Mouse (Mus musculus) heart, embryonic 16.5 days (tissue): ENCODE data around the gene Pik3c2g. TPM values are rescaled to one million over a fixed set of nuclear protein-coding genes. Genes with fewer than 3 reads are reported as not detected.

ENCODE experiments used
- ATAC-seq: fragments of 200-750 bp; cut with Nextera tagmentation; replicated peaks from 2 replicates; pipeline ENCODE4 v1.8.0; 2017; ENCODE audit warnings: moderate number of reproducible peaks; ENCODE audit not compliant: insufficient read depth, low FRiP score; ENCODE audit errors: extremely low read depth
- H3K27ac ChIP-seq: fragments of 300-500 bp; sonication (generic); 2 replicates; pipeline ENCODE4 v1.5.1; 2014; ENCODE audit warnings: mild to moderate bottlenecking, low read length, control low read depth, moderate library complexity
- H3K27me3 ChIP-seq: fragments of 300-500 bp; sonication (generic); 2 replicates; pipeline ENCODE4 v1.6.1; 2014; ENCODE audit warnings: low read length, mixed read lengths; ENCODE audit not compliant: control insufficient read depth, insufficient read depth
- H3K36me3 ChIP-seq: fragments of 300-500 bp; sonication (generic); 2 replicates; pipeline ENCODE4 v1.6.1; 2014; ENCODE audit not compliant: control insufficient read depth, insufficient read depth
- H3K4me1 ChIP-seq: fragments of 300-500 bp; sonication (generic); 2 replicates; pipeline ENCODE4 v1.6.1; 2014; ENCODE audit warnings: low read length, mixed read lengths; ENCODE audit not compliant: control insufficient read depth, insufficient read depth
- H3K4me2 ChIP-seq: fragments of 300-500 bp; sonication (generic); 2 replicates; pipeline ENCODE4 v1.6.1; 2014; ENCODE audit warnings: low read depth, mild to moderate bottlenecking, control low read depth, low read length
- H3K4me3 ChIP-seq: fragments of 300-500 bp; sonication (generic); 2 replicates; pipeline ENCODE4 v1.5.1; 2014; ENCODE audit warnings: mild to moderate bottlenecking, control low read depth, low read length
- H3K9ac ChIP-seq: fragments of 300-500 bp; sonication (generic); 2 replicates; pipeline ENCODE4 v1.6.1; 2014; ENCODE audit warnings: low read length, control low read depth
- H3K9me3 ChIP-seq: fragments of 300-500 bp; sonication (generic); replicated peaks from 2 replicates; pipeline ENCODE4 v1.6.1; 2016; ENCODE audit warnings: low read length; ENCODE audit not compliant: control insufficient read depth
- WGBS: fragments of 180-500 bp; shearing (Covaris S2); extraction: QIAGEN DNeasy Blood & Tissue Kit; methylation state at CpG from one replicate; pipeline ENCODE4 v1.1.7; 2014; 5-methylcytosine and 5-hydroxymethylcytosine counted together
- polyA plus RNA-seq: library from polyadenylated mRNA; unstranded; fragments of >200 nt; fragmentation: Nextera tagmentation; extraction: Ambion mirVana; gene quantifications from 2 replicates; pipeline ENCODE4 v1.2.1, GENCODE M21; 2015

Pik3c2g gene
- polyA plus RNA-seq, 1 experiment from 2014 or later: not detected

DNA sequence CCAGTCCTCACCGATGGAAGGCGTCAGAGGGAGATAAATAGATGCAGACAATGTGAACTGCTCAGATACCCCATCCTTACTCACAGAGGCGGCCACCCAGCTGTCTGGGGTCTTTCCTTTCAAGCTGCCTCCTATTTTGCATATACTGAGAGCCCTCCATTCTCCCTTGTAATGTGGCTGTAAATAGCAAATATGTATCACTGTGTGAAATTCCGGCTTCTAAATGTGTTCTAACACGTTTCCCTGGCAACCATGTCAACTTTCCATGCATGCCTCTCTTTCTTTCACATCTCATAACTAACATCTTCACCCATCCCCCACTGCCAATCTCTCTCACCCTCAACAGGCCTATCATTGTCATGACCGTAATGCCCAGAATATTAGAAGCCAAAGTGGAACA lies 379.7 kb downstream of the Pik3c2g start:
- no peak overlapping the region for H3K4me3 ChIP-seq
- ATAC-seq: no peak
- WGBS: 46% methylated on average over 6 of the region's 6 CpGs

DNA sequence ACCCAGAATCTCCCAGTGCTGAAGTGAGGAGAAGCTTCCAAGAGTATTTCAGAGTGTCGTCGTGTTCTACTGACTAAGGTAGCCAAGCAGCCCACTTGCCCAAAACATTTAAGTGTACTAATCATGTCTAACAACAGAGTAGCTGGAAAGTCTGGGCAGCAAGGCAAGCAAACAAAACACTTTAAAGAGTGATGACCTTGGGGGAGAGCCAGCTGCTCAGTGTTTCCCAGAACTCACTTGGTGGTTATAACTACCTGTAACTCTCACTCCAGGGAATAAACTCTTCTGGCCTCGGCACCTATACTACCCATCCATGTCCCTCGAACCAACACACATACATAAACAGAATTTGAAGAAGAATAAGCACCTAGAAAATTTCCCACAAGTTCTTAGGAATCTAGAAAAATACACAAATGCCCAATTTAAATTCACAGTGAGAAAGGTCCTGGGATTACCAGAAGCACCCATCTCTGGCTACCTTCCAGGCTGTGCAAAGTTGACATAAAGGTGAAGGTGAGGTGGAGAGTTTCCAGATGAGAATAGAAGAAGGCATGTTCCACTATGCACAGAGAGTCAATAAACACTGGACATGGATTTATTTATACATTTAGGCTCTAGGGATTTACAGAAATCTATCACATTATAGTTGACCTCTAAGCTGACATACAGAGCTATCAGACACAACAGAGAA lies 384.7 kb downstream of the Pik3c2g start:
- Histone ChIP-seq H3K27ac (no peak overlapping the region), H3K27me3 (no peaks in the 10 kb centered on the region), H3K4me1 (no peaks in the 10 kb centered on the region), H3K9me3 (no peaks in the 10 kb centered on the region), H3K9ac (no peak overlapping the region), H3K4me3 (no peak overlapping the region), H3K36me3 (no peaks in the 10 kb centered on the region), H3K4me2 (no peak overlapping the region)
- 56% methylated on average over 4 of the region's 4 CpGs for WGBS
- ATAC-seq: no peak

More for the DNA sequence above, 379.7 kb downstream of the Pik3c2g start:
- H3K9ac ChIP-seq: no peak overlapping the region
- no peak overlapping the region for H3K4me2 ChIP-seq
- no peaks in the 10 kb centered on the region for H3K36me3 ChIP-seq
- H3K27ac ChIP-seq: no peak overlapping the region
- H3K27me3 ChIP-seq: no peaks in the 10 kb centered on the region
- no peaks in the 10 kb centered on the region for H3K4me1 ChIP-seq
- no peaks in the 10 kb centered on the region for H3K9me3 ChIP-seq

DNA sequence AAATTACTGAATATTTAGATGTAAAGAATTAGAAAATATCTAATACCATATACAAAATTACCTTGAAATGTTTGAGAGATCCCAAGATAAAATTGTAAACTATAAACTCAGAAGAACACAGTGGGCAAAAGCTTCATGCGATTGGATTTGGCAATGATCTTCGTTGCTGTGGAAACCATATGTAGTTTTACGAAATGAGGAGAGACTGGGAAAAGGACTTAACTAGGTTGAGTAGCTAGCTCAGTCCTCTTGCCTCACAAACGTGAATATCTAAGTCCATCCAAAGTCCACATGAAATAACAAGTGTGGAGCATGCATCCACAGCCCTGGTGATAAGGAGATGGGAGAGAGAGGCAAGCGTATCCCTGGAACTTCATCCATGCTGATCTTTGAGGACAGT lies 387.6 kb downstream of the Pik3c2g start:
- Histone ChIP-seq H3K36me3 (no peaks in the 10 kb centered on the region), H3K27ac (no peak overlapping the region), H3K4me2 (no peak overlapping the region), H3K4me1 (no peaks in the 10 kb centered on the region), H3K4me3 (no peak overlapping the region), H3K9me3 (no peaks in the 10 kb centered on the region), H3K27me3 (no peaks in the 10 kb centered on the region), H3K9ac (no peak overlapping the region)
- WGBS: 80% methylated on average over 5 of the region's 5 CpGs
- no peak for ATAC-seq

DNA sequence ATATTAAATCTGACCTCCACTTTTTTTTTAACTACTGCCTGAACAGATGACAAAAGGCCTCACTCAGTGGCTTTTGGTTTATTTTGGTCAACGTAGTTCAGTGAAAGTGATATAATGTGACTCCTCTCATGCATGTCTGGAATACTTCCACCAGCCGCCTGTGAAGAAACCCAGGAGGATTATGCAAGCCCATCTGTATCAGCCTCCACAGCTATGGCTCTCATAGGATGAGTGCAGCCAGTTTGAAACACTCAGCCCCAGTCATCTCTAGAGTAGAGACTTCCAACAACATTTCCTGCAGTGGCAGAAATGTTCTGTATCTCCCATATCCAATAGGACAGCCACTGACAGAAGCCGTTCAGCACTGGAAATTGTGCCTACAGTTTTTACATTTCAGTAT lies 391.1 kb downstream of the Pik3c2g start:
- H3K4me1 ChIP-seq: no peaks in the 10 kb centered on the region
- H3K36me3 ChIP-seq: no peaks in the 10 kb centered on the region
- 35% methylated on average over 3 of the region's 3 CpGs for WGBS
- no peak overlapping the region for H3K9ac ChIP-seq
- no peaks in the 10 kb centered on the region for H3K9me3 ChIP-seq
- no peak for ATAC-seq
- H3K27me3 ChIP-seq: no peaks in the 10 kb centered on the region
- no peak overlapping the region for H3K4me3 ChIP-seq
- no peak overlapping the region for H3K4me2 ChIP-seq
- H3K27ac ChIP-seq: no peak overlapping the region

DNA sequence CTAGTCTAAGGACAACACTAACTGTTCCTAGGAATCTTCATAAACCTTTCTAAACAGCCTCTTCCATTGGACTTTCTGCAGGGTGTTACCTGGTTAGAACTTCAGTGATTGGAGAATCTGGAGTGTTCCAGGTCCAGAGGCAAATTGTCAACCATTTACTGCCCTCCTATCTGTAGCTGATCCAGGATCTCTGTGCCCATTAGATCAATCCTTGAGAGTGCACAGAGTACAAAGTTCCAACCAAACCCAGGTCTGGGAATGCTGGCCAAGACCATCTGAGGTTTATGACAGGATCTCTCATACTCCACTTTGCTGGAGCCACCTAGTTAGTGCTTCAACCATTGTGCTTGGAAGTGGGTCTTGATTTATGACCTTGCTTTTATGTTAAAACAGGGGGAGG lies 394.0 kb downstream of the Pik3c2g start:
- Histone ChIP-seq H3K36me3 (no peaks in the 10 kb centered on the region), H3K27me3 (no peaks in the 10 kb centered on the region)

DNA sequence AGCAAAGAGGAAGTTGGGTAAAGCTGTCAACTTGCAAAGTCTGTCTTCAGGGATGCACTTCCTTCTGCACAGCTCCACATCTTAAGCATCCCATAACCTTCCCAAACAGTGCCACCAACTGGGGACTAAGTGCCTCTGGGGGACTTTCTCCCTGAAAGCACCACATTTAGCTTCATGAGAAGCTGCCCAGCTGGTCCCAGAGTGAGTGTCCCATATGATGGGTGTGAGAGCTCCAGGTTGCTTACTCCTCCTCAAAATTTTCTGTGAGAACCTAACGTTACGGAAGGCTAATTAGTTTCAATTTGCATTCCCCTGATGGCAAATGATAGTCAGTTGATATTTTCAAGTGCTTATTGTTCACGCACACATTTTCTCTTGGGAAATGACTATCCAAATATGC lies 397.0 kb downstream of the Pik3c2g start:
- H3K4me2 ChIP-seq: no peak overlapping the region
- H3K9me3 ChIP-seq: no peaks in the 10 kb centered on the region
- ATAC-seq: no peak
- H3K4me1 ChIP-seq: no peaks in the 10 kb centered on the region
- WGBS: 90% methylated on average over 3 of the region's 3 CpGs
- H3K27ac ChIP-seq: no peak overlapping the region
- no peak overlapping the region for H3K4me3 ChIP-seq
- no peaks in the 10 kb centered on the region for H3K27me3 ChIP-seq
- no peak overlapping the region for H3K9ac ChIP-seq
- H3K36me3 ChIP-seq: no peaks in the 10 kb centered on the region

More for the DNA sequence above, 394.0 kb downstream of the Pik3c2g start:
- ATAC-seq: no peak
- Histone ChIP-seq H3K9me3 (no peaks in the 10 kb centered on the region), H3K27ac (no peak overlapping the region), H3K4me3 (no peak overlapping the region), H3K4me1 (no peaks in the 10 kb centered on the region), H3K4me2 (no peak overlapping the region), H3K9ac (no peak overlapping the region)

DNA sequence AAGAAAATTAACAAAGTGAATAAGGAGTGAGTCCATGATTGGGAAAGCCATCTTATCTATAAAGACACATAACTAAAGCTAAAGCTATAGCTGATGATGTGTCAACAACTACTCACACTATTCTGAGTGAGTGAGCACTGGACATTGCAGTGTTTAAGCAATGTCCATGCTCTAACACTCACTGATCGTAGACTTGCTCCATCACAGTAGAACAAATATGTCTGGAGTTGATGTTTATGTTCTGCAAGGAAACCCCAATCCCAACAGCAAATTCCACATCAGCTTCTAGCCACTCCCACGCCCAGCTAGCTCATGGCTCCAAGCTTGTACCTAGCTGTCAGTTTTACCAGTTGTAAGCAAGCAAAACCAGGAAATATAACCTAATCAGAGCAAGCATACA lies 399.5 kb downstream of the Pik3c2g start:
- 79% methylated on average over 2 of the region's 2 CpGs for WGBS

DNA sequence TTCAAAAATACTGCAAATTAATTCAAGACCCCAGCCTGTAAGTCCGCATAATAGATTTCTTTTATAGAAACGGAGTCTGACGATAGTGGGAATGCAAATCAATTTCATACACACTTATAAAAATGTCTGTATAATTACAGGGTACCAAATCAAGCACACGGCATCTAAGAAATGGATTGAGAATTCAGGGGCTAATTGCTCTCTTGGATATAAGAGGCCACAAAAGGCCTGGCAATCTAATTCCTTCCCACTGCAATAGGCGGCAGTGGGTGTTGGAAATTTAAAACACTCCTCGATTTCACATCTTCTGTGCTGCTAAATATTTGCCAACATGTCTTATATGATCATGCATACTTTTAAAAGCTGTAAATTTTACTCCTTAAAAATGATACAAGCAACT lies 402.1 kb downstream of the Pik3c2g start:
- H3K4me3 ChIP-seq: no peak overlapping the region
- no peaks in the 10 kb centered on the region for H3K36me3 ChIP-seq
- WGBS: 87% methylated on average over 6 of the region's 6 CpGs
- ATAC-seq: no peak
- H3K4me1 ChIP-seq: no peaks in the 10 kb centered on the region
- no peaks in the 10 kb centered on the region for H3K9me3 ChIP-seq
- H3K9ac ChIP-seq: no peak overlapping the region
- no peak overlapping the region for H3K4me2 ChIP-seq
- H3K27ac ChIP-seq: no peak overlapping the region
- H3K27me3 ChIP-seq: no peaks in the 10 kb centered on the region

More for the DNA sequence above, 399.5 kb downstream of the Pik3c2g start:
- Histone ChIP-seq H3K4me3 (no peak overlapping the region), H3K27ac (no peak overlapping the region), H3K9me3 (no peaks in the 10 kb centered on the region), H3K36me3 (no peaks in the 10 kb centered on the region), H3K27me3 (no peaks in the 10 kb centered on the region), H3K9ac (no peak overlapping the region), H3K4me2 (no peak overlapping the region), H3K4me1 (no peaks in the 10 kb centered on the region)
- ATAC-seq: no peak

DNA sequence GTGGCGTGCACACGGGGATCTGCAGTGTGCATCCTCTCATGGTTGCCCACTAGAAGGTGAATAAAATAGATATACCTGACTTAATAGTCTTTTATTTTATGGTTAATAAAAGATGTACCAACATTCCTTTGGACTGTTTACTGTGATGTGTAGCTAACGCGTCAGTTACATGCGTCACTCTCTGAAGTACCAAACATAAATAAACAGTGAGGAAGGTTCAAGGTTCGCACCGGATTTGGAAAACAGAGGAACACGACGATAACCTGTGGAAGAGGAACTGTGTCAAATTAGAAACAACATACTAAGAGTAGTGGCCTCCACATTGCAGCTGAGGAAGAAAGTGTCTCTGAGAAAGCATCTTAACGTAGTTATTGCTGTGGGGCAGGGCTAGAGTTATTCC lies 402.6 kb downstream of the Pik3c2g start:
- no peaks in the 10 kb centered on the region for H3K36me3 ChIP-seq
- H3K4me2 ChIP-seq: no peak overlapping the region
- no peak overlapping the region for H3K4me3 ChIP-seq
- 78% methylated on average over 10 of the region's 10 CpGs for WGBS
- ATAC-seq: no peak
- H3K4me1 ChIP-seq: no peaks in the 10 kb centered on the region
- no peaks in the 10 kb centered on the region for H3K27me3 ChIP-seq
- no peak overlapping the region for H3K9ac ChIP-seq
- no peak overlapping the region for H3K27ac ChIP-seq
- no peaks in the 10 kb centered on the region for H3K9me3 ChIP-seq
